Mouse (Mus musculus): ENCODE data around the gene CT030661.1. TPM values are rescaled to one million over a fixed set of nuclear protein-coding genes. Genes with fewer than 3 reads are reported as not detected.
"Not testable (repeated sequence)": the region's sequence is repeated elsewhere in the genome, so short reads cannot be mapped to it uniquely, and the experiment has no call there.

Gene CT030661.1
- 14.1 and 14.3 TPM in 2 replicates for polyA plus RNA-seq (2014; fragmentation: Nextera tagmentation; extraction: Ambion mirVana)

DNA sequence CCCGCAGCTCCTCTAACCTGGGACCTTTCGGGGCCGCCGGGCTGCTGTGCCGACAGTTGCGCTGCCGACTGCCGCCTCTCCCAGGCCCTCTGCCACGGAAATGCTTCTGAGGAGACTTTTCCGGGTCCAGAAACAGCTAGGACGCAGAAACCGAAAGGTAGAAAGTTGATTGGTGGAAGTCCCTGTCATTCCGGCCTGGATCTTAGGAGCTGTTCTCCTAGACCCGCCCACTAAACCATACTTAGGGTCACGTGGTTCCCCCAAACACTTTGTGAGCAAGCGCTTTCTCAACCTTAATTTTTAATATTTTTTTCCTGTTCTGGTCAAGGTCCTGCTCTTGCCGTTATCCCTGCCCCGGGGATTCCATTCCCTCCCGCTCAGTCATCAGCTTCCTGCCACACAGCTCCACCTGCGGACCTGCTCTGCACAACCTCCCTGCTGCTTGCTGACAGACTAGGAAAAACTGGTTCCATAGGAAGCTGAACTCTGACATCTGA is at the start of gene CT030661.1:
Gene CT030661.1, minus strand, starts transcription at position 108 of the 497 bp plus-strand sequence.
- ATAC-seq (ENCODE audit: low FRiP score) = peak; percentile 99
- Histone ChIP-seq H3K9ac (ENCODE audit: low read length) (peak within 1 kb of the TSS; percentile 64), H3K4me2 (peak within 1 kb of the TSS; percentile 42; the same call in 1 of the 2 replicates), H3K27ac (ENCODE audit: low read depth, low read length) (peak within 1 kb of the TSS; percentile 63; the same call in 1 of the 2 replicates), H3K4me3 (ENCODE audit: low read depth, low read length) (peak within 1 kb of the TSS; percentile 50)
- H3K27me3 ChIP-seq (ENCODE audit: control insufficient read depth, insufficient read depth, low read length); H3K9me3 ChIP-seq (ENCODE audit: control insufficient read depth, low read length); H3K4me1 ChIP-seq (ENCODE audit: control insufficient read depth, insufficient read depth, low read length); H3K36me3 ChIP-seq (ENCODE audit: control insufficient read depth, insufficient read depth, low read length): not testable (repeated sequence)
- 0% methylated on average over 20 of the region's 20 CpGs for WGBS
- DNase-seq (ENCODE audit: low spot score, missing footprints) = peak; percentile 99

- DNase-seq (ENCODE audit: low spot score, missing footprints) (no peak), ATAC-seq (ENCODE audit: low FRiP score) (no peak)
- Histone ChIP-seq H3K4me3 (ENCODE audit: low read depth, low read length) (no peak overlapping the region), H3K4me2 (no peak overlapping the region), H3K4me1 (ENCODE audit: control insufficient read depth, insufficient read depth, low read length) (peaks cover 8% of the 10 kb centered on the region), H3K36me3 (ENCODE audit: control insufficient read depth, insufficient read depth, low read length) (peaks cover 2% of the 10 kb centered on the region; the same call in 1 of the 2 replicates), H3K9ac (ENCODE audit: low read length) (no peak overlapping the region), H3K27ac (ENCODE audit: low read depth, low read length) (no peak overlapping the region), H3K27me3 (ENCODE audit: control insufficient read depth, insufficient read depth, low read length) (no peaks in the 10 kb centered on the region), H3K9me3 (ENCODE audit: control insufficient read depth, low read length) (peaks cover 11% of the 10 kb centered on the region; the same call in 1 of the 2 replicates)
- WGBS = 89% methylated on average over 3 of the region's 3 CpGs
These were observed 49.3 kb upstream of the CT030661.1 start for GRCm38 (mm10) chr17:22363895-22364294.

DNA sequence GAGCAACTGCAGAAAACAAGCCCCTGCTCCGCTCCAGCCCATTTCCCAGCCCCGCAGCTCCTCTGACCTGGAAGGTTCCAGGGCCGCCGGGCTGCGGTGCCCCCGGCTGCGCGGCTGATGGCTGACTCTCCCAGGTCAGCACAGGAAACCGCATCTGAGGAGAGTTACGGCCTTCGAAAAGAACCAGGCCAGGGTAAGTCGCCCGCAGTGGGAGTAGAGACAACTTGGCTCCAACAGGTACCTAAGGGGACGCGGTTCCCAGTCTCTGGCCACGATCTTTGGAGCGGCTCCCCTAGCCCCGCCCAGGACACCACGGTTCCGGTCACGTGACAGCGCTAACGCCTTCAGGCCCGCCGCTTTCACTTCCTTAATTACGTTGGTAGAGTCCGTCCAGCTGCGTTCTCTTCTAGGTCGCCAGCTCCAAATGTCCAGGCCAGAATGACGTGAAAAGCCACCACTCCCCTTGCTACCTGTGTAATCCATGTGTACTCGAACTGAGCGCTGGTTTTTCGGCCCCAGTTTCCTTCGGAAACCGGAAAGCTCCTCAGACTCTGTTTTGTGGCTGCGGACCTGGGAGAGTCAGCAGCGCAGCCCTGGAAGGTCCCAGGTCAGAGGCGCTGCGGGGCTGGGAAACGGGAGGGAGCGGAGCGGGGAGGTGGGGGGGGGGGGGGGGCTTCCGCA is 46.6 kb upstream of the CT030661.1 start, which contains the start of the genes Zfp944 and Zfp758:
Gene Zfp944, minus strand, starts transcription at position 300 of the 681 bp plus-strand sequence.
Gene Zfp758, plus strand, starts transcription at position 353 of the 681 bp plus-strand sequence.
- peak within 1 kb of the TSS; percentile 48 for H3K4me3 ChIP-seq (ENCODE audit: low read depth, low read length)
- H3K4me2 ChIP-seq = peak within 1 kb of the TSS; percentile 52
- not testable (repeated sequence) for H3K36me3 ChIP-seq (ENCODE audit: control insufficient read depth, insufficient read depth, low read length); H3K27me3 ChIP-seq (ENCODE audit: control insufficient read depth, insufficient read depth, low read length); H3K4me1 ChIP-seq (ENCODE audit: control insufficient read depth, insufficient read depth, low read length); H3K9me3 ChIP-seq (ENCODE audit: control insufficient read depth, low read length)
- DNase-seq (ENCODE audit: low spot score, missing footprints) = peak; percentile 96
- H3K27ac ChIP-seq (ENCODE audit: low read depth, low read length) = peak within 1 kb of the TSS; percentile 72; the same call in 1 of the 2 replicates
- peak; percentile 99 for ATAC-seq (ENCODE audit: low FRiP score)
- peak within 1 kb of the TSS; percentile 53 for H3K9ac ChIP-seq (ENCODE audit: low read length)
- WGBS = under 1% methylated on average over 27 of the region's 43 CpGs

DNA sequence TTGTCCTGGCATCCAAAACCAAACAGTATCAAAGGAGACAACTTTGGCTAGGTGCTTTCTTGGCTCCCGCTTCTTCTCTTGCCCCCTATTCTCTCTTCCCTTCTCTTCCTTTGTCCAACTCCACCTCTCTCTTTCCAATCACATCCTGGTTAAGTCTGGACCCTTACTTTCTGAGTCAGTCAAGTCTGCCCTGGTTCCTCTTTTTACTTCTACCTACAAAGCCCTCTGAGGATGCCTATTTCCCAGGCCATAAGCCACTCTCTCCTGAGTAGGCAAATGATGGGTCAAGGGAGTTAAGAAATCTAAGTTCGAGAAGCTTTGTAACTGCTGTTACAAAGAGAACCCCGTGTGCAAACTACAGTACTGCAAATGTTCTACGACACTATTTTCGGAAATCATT is 45.9 kb upstream of the CT030661.1 start:
- peak; percentile 83 for DNase-seq (ENCODE audit: low spot score, missing footprints)
- H3K4me2 ChIP-seq = peak overlapping the region; percentile 52
- ATAC-seq (ENCODE audit: low FRiP score) = peak; percentile 8; the same call in 1 of the 2 replicates
- H3K4me3 ChIP-seq (ENCODE audit: low read depth, low read length) = peak overlapping the region; percentile 48
- peaks cover 8% of the 10 kb centered on the region; the same call in 1 of the 2 replicates for H3K9me3 ChIP-seq (ENCODE audit: control insufficient read depth, low read length)
- H3K36me3 ChIP-seq (ENCODE audit: control insufficient read depth, insufficient read depth, low read length) = no peaks in the 10 kb centered on the region
- H3K27ac ChIP-seq (ENCODE audit: low read depth, low read length) = no peak overlapping the region
- WGBS = 34% methylated on average over 5 of the region's 5 CpGs
- peaks cover 8% of the 10 kb centered on the region for H3K4me1 ChIP-seq (ENCODE audit: control insufficient read depth, insufficient read depth, low read length)
- H3K27me3 ChIP-seq (ENCODE audit: control insufficient read depth, insufficient read depth, low read length) = no peaks in the 10 kb centered on the region
- H3K9ac ChIP-seq (ENCODE audit: low read length) = peak overlapping the region; percentile 48; the same call in 1 of the 2 replicates

DNA sequence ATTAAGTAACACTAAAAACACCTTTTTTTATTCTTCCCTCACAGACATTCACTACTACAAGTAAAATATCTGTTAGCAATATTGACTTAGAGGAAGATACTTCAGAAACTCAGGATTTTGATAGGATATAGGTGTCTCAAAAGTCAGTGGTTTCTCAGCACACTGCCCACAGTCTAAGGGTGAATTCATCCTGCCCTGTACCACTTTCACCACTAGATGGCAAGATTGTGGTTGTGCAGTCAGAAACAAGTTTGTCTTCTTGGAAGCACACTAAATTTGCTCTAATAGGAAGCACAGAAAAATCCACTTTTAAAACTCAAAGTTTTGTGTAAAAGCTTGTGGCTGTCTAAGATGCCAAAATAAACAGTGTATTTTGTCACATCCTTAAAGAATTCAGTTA is 38.2 kb upstream of the CT030661.1 start:
- Histone ChIP-seq H3K27ac (ENCODE audit: low read depth, low read length) (no peak overlapping the region), H3K4me1 (ENCODE audit: control insufficient read depth, insufficient read depth, low read length) (no peaks in the 10 kb centered on the region), H3K36me3 (ENCODE audit: control insufficient read depth, insufficient read depth, low read length) (peaks cover 2% of the 10 kb centered on the region; the same call in 1 of the 2 replicates), H3K4me3 (ENCODE audit: low read depth, low read length) (no peak overlapping the region), H3K9ac (ENCODE audit: low read length) (no peak overlapping the region), H3K27me3 (ENCODE audit: control insufficient read depth, insufficient read depth, low read length) (no peaks in the 10 kb centered on the region), H3K4me2 (no peak overlapping the region), H3K9me3 (ENCODE audit: control insufficient read depth, low read length) (no peaks in the 10 kb centered on the region)
- DNase-seq (ENCODE audit: low spot score, missing footprints) = peak; percentile 88
- 0 out of 2 replicates have a peak, but pooled peaks have one; percentile 54 for ATAC-seq (ENCODE audit: low FRiP score)

DNA sequence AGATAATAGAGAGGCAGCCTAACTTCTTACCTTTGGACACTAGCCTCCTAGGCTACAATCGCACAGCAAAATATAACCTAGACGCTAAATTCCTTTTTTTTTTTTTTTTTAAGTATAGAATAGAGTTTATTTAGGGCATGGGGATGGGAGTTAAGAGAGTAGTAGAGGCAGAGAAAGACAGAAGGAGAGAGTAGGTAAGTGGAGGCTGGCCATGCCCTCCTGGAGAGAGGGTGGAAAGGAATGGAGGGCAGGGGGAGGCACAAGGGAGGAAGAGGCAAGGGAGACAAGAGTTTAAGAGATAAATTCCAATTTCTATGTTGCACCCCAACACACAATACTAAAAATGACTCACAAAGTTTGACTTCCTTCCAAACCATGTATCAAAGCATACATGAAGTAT is 610 bp upstream of the CT030661.1 start:
- Histone ChIP-seq H3K9ac (ENCODE audit: low read length) (peak overlapping the region; percentile 64; the same call in 1 of the 2 replicates), H3K4me2 (peak overlapping the region; percentile 42; the same call in 1 of the 2 replicates), H3K4me3 (ENCODE audit: low read depth, low read length) (peak overlapping the region; percentile 50)
- DNase-seq (ENCODE audit: low spot score, missing footprints); H3K4me1 ChIP-seq (ENCODE audit: control insufficient read depth, insufficient read depth, low read length); H3K27ac ChIP-seq (ENCODE audit: low read depth, low read length); H3K27me3 ChIP-seq (ENCODE audit: control insufficient read depth, insufficient read depth, low read length); H3K9me3 ChIP-seq (ENCODE audit: control insufficient read depth, low read length); H3K36me3 ChIP-seq (ENCODE audit: control insufficient read depth, insufficient read depth, low read length): not testable (repeated sequence)
- WGBS = 17% methylated on average over 2 of the region's 2 CpGs
- ATAC-seq (ENCODE audit: low FRiP score) = peak; percentile 20

GRCm38 (mm10) chr17:22314219-22314618 is 418 bp downstream of the CT030661.1 start:
- peak overlapping the region; percentile 50 for H3K4me3 ChIP-seq (ENCODE audit: low read depth, low read length)
- not testable (repeated sequence) for H3K36me3 ChIP-seq (ENCODE audit: control insufficient read depth, insufficient read depth, low read length); H3K4me1 ChIP-seq (ENCODE audit: control insufficient read depth, insufficient read depth, low read length); H3K27me3 ChIP-seq (ENCODE audit: control insufficient read depth, insufficient read depth, low read length); DNase-seq (ENCODE audit: low spot score, missing footprints); H3K9me3 ChIP-seq (ENCODE audit: control insufficient read depth, low read length)
- 0% methylated on average over 3 of the region's 3 CpGs for WGBS
- peak overlapping the region; percentile 42; the same call in 1 of the 2 replicates for H3K4me2 ChIP-seq
- peak overlapping the region; percentile 64 for H3K9ac ChIP-seq (ENCODE audit: low read length)
- peak; percentile 81 for ATAC-seq (ENCODE audit: low FRiP score)
- H3K27ac ChIP-seq (ENCODE audit: low read depth, low read length) = peak overlapping the region; percentile 63; the same call in 1 of the 2 replicates

All from midbrain, embryonic 11.5 days (tissue).